Mouse (Mus musculus): ENCODE results near the gene Gse1.
"Not testable (repeated sequence)": the region's sequence is repeated elsewhere in the genome, so short reads cannot be mapped to it uniquely, and the experiment has no call there.

The Gse1 gene

DNA sequence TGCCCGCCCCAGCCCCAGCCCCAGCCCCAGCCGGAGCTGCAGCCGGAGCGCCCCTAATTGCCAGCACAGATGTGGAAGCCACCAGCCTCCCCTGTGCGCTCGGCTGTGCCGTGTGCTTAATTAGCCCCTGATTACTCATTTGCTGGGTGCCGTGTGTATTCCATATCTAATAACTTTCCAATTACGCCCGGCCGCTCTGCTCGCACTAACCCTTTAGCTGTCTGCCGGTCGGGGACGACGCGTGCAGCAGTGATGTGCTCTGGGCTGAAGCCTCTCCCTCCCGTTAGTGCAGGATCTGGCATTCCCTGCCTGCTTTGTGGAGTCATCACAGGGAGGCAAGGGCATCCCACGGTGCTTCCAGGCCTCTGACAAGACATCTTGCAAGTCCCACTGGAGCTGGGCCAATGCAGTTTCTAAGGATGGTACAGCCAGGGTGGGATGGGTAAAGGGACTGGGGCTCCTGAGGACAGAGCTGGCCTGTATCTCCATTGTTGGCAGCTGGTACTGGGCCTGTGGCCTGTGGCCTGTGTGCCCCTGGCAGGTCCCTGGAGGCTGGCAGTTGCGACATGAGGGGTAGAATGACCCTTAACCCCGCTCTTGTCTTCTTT, 119.6 kb downstream of the Gse1 start:
- no peak for DNase-seq (ENCODE audit: low read depth, low spot score)

DNA sequence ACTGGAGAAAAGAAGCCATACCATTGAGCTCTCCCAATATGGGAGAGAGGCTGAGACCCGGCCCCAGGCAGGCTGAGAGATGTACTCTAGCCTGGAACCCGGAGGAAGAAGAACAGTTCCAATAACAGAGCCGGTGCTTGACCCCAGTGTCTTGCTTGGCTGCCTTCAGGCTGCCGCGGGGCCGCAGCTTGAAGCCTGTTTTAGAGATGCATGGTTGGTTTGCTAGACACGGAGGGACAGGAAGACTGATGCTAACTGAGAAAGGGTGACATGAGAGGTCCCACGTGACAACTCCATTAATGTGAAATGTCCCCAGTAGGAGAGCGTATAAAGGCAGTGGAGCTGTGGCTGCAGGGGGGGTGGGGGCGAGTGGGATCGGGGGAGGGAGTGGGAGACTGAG, 120.7 kb downstream of the Gse1 start:
- DNase-seq (ENCODE audit: low read depth, low spot score), result no peak

DNA sequence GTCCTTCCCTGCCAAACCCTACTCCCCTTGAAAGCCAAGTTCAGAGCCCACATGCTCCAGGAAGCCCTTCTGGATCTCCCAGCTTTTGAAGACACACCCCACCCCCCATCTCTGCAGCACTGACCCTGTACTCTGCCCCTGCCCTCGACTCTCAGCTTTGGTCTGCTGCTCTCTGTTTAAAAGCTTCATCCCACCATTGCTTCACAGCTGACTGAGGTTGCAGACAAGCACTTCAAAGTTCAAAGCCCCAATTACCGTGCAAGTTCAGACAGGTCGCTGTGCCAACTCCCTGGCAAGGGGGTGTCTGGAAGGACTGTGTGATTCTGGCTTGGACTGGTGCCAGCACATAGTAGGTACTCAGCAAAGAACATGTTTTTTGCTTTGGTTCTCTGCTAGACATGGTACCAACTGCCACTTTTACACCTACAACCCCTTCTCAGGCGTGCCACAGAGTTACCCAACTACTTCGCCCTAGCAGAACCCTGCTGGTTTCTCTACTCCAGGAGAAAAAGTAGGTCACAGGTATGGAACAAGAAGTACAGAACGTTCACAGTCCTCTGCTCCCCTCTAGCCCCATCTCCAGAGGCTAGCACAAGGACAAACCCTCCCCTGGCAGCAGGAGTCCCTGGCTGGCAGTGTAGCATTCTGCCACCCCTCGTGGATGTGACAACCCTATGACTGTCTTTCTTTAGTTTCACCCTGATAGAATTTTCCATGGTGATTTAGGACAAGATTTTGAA, 123.2 kb downstream of the Gse1 start:
- DNase-seq (ENCODE audit: low read depth, low spot score), result no peak

DNA sequence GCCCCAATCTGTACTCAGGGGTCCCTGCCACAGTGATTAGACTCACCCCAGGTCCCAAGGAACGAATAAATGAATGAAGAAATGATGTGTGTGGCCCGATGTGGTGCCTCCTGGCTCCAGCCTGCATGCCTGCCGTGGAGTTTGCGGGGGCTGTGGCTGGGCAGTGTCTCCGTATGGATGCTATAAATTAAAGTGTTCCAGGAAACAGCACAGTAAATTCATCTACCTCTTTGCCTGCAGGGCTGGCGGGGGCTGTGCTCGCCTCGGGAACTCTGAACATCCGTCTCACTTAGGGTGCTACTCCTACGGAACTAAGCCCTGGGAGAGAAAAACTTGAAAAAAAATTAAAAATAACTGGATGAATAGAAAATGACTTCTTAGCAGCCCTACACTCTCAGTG, 123.8 kb downstream of the Gse1 start:
- DNase-seq (ENCODE audit: low read depth, low spot score), result no peak

DNA sequence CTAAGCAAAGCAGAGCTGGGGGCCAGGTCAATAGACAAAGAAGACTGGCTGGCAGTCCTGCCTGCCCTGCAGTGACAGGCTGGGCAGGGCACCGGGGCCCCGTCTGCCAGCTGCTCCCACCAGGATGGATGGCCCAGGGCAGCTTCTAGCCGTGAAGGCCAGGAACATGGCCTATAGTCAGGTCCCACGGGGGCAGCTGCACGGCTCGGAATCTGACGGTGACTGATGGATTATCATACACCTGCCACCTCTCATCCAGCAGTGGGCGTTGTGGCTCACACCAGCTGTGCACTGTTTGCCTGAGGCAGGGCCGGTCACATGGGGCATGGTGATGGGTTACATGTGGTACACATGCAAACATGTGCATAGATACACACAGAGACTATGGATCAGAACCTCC, 127.8 kb downstream of the Gse1 start:
- DNase-seq (ENCODE audit: low read depth, low spot score), result no peak

DNA sequence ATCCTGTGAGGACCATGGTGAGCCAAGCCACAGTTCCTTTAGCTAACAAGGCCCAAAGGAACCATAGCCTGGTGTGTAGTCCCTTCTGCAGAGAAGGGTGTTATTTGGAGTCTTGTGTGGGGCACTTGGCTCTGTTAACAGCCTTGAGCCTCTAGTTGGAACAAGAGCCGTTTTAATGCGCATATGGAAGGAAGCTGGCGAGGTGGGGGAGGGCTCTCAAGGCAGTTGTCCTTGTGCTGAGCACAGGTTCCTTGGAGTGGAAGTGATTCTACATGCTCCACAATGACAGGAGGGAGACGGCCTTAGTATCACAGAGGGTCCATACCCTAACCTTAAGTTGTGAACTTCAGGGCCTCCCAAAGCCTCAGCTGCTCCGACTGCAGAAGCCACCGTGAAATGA, 129.2 kb downstream of the Gse1 start:
- DNase-seq (ENCODE audit: low read depth, low spot score), result no peak

DNA sequence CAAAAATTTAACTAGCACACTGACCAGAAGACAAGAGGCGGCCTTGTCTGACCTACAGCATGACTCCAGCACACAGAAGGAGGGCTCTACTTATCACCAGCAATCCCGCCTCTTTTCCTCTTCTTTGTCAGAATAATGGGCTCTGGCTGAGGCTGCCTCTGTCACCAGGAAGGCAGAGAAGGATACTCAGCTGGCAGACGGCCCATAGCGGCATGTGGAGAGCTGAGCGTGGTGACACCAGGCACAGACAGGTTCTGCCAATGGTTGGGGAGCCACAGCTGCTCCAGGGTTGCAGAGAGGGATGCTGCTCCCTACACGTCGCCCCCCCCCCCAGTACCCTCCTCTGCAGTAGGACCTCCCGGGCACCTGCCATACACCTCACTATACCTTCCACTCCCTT, 133.0 kb downstream of the Gse1 start:
- DNase-seq (ENCODE audit: low read depth, low spot score), result no peak

DNA sequence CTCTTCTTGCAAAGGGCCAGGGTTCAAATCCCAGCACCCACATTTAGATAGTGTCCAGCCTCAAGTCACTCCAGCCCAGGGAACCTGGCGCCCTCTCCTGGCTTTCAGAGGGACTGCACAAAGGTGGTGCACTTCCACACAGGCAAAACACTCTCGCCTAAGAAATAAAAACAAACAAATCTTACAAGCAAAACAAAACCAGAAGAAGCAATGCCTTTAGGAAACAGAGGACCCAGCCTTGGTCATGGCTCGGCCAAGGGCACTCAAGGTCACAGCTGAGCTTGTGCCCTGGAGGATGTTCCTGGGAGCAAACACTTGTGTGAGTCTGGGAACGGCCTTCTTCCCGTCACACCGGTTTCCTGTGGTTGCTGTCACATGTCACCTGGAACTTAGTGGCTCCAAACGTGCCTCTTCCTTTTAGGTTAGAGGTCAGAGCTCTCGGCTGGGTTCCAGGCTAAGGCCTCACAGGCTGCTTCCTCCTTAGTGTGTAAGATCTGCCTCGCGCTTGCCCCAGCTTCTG, 135.4 kb downstream of the Gse1 start:
- no peak for DNase-seq (ENCODE audit: low read depth, low spot score)

DNA sequence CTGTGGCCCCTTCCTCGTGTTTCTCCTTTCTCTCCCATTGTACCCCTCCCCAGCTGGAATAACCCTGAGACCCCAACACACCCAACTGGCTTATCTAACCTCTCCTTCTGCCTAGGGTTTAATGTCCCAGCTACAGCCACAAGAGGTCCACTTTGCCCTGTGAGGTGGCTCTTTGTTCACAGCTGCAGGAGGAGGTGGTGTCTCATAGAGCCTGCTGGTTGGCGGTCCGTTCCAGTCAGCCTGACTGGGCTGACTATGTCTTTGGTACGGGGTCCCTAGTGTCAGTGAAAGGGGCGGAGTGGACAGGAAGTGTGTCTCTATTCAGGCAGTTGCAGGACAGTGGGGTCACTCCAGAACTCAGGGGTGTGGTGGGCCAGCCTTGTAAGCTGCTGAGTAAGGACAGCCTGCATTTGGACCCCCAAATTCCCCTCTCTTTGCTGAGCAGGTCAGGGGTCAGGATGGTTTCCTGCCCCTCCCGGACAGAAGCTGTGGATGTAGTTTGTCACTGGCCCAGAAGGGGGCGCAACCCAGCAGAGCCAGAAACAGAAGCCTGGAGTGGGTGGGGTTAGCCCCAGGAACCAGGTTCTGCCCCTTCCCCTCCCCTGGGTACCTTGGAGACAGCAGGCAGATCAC, 136.0 kb downstream of the Gse1 start:
- no peak for DNase-seq (ENCODE audit: low read depth, low spot score)

DNA sequence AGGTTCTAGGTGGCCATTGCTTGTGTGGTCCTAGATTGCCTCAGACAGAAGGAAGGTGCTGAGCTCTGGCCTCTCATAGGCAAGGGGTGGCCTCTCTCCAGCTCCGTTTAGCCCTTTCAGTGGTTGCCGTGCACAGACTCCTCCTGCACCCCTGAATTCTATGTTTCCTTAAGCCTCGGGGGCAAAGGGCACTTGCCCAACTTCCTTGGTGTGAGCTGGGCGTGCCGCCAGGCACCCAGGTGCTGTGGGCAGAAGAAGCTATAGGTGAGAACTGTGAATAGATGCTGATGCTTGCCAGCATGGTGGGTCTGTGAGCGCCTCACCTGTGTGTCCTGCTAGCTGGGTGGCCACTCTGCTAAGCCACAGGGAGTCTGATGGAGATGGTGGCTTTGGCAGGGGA, 138.6 kb downstream of the Gse1 start:
- DNase-seq (ENCODE audit: low read depth, low spot score), result no peak

DNA sequence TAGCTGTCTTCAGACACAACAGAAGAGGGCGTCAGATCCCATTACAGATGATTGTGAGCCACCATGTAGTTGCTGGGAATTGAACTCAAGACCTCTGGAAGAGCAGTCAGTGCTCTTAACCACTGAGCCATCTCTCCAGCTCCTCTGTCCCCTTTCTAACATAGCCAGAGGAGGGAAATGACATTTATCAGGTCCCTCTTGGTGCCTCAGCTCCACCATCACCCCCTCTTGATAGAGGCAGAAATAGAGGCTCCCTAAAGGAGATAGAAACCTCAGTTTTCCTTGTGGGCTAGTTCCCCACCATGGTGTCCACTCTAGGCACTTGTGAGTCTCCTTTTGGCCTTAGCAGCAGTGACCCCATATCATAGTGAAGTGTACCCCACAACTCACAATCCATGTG, 139.9 kb downstream of the Gse1 start:
- DNase-seq (ENCODE audit: low read depth, low spot score), result not testable (repeated sequence)

DNA sequence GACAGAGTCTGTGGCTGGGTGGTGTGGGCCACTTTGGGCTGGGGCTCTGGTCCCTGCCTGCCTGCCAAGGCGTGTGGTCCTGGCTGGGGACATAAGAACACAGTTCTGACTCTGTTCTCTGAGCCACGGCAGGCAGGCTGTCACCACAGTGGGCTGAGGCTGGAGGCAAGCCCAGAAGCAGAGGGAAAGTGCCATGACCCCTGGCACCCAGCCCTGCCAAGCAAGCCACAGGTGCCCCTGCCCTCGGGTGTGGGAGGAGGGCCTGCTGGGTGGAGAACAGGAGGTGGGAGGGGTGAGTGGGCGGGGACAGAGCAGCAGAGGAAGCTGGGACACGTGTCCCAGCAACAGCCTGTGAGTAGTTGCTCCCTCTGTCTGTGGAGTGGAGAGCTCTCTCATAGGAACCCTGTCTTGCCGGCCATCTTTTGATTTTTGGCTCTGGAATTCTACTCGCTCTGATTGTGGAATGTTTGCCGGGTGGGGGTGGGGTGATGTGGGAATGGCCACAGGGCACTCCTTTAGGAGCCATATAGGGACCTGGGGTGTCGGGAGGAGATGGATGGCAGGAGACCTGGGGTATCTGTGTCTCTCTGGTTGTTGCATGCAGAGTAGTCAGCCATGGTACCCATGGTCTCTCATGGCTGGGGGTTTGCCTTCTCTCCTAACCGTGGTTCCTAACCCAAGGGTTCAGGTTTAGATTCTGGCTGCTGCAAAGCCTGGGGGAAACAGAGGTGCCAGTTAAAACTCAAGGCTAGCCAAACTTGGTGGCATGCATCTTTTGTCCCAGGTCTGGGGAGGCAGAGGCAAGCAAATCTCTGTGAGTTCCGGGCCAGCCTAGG, 140.8 kb downstream of the Gse1 start:
- peak; percentile 43 for DNase-seq (ENCODE audit: low read depth, low spot score)

DNA sequence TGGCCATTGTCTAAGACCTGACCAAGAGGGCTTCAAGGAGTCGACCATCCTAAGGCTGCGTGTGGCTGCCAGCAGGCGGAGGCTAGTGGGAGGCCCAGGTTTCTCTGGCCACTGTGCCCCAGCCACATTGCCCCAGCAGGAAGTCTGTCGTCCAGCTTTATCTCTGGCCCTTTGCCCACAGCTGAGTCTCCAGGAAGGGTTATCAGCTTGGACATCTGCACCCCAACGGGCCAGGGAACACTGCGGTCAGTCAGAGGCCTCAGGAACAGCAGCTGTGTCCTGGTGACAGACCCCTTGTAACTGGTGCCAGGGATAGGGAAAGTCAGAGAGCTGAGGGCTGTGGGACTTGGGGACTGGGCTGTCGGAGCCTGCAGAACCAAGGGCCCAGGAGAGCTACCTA, 141.7 kb downstream of the Gse1 start:
- DNase-seq (ENCODE audit: low read depth, low spot score), result no peak

DNA sequence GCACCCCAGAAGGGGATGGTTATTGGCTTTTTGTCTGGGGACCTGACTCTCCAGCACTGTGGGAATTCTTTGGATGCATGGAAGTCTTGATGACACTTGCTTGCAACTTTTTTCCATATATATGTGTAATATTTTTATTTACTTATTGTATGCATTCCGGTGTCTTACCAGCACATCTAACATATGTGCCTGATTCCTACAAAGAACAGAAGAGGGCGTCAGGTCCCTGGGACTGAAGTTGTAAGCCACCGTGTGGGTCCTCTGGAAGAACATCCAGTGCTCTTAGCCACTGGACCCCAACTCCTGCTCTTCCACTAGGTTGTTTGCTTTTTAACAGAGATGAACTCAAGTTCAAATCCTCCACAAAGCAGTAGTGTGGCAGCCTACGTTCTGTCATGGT, 142.2 kb downstream of the Gse1 start:
- DNase-seq (ENCODE audit: low read depth, low spot score), result no peak

DNA sequence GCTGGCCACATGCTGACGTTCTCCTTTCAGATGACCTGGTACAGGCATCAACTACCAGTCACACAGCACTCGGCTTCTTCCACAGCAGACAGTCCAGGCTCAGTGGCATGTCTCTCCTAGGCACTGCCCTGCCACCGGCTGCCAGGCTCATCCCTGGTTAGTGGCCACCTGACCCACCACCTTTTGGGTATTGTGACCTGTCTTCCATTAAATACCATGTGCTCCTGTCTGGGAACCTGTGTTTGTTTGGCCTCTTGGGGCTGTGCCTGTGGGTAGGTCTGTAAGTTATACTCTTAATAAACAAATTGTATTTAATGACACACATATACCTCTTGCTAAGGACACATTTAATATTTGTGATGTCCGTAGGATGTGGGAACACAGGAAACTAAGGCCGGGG, 142.9 kb downstream of the Gse1 start:
- DNase-seq (ENCODE audit: low read depth, low spot score), result no peak

DNA sequence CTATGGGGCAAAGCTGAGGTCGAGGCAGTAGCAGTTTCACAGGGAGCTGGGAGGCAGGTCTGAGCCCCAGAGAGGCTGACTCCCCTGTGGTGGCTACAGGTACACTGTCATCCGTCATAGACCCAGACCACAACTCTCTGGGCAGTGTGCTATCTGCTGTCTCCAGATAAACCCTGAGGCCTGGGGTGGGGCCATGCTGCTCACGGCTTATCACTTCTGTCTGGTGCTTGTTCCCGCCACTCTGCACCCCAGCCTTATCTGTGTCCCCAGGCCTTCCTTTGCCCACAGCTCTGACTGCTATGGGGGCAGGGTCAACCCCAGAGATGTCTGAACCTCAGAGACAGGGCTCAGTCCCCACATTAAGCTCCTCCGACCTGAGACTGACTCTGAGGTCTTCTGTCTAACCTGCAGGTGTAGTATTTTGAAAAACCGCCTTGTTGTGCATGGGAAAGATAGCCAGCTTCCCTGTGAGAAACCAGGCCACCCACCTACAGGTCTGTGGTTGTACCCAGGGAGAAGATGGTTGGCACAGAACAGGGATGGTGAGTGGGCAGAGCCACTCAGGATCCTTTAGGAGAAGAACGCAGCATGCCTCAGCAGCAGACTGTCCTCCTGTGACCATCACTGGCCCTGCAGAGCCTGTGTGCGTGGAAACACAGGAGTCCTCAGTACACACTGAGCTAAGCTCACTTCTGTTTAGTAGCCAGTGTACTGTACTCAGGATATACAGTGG, 143.6 kb downstream of the Gse1 start:
- DNase-seq (ENCODE audit: low read depth, low spot score), result no peak

DNA sequence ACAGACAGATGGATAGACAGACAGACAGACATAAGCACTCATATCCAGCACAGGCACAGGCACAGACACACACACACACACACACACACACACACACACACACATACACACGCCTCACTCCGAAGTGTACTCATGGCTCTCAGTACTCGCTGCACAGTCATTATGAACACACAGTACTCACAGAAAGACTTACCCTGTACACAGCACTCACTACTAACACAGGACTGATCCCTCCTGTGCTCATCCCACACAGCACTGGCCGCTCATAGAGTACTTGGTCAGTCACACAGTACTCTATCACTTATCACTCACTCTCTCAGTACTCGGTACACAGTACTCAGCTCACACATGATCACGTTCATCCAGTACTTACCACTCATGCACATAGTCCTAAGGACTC, 144.4 kb downstream of the Gse1 start:
- no peak for DNase-seq (ENCODE audit: low read depth, low spot score)

DNA sequence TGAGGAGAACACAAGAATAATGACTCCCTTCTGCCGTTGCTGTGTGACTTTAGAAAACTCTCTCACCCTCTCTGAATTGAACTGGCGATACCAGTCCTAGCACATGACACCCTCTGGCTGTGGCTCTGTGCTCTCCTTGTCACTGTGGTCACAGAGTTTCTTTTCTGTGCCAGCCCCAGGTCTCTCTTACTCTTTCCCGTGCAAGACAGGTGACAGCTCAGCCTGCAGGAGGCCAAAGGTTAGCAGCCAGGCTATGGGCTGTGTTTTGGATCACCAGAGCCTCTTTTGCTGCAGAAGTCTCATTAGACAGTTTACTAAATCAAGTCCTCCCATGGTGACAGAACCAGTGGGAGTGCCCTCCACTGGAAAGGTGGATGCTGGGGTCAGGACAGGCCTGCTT, 145.4 kb downstream of the Gse1 start:
- DNase-seq (ENCODE audit: low read depth, low spot score), result no peak

DNA sequence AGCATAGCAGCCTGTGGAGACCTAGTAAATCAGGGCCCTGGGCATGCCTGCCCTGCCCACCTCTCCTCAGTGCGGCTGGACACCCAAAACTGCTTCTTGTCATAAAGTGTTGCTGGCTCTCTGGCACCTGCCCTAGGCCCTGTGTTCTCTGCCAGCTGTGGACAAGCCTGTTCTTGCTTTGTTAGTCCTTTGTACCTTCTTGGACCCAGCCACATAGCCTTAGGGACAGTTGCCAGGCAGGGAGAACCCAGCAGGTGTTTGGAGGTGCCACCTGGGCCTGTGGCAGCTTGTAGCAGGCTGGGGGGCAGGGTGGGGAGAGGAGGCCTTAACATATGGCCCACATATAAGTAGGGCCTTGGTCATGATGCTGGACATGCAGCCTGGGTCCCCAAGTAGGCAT, 145.8 kb downstream of the Gse1 start:
- DNase-seq (ENCODE audit: low read depth, low spot score), result no peak

DNA sequence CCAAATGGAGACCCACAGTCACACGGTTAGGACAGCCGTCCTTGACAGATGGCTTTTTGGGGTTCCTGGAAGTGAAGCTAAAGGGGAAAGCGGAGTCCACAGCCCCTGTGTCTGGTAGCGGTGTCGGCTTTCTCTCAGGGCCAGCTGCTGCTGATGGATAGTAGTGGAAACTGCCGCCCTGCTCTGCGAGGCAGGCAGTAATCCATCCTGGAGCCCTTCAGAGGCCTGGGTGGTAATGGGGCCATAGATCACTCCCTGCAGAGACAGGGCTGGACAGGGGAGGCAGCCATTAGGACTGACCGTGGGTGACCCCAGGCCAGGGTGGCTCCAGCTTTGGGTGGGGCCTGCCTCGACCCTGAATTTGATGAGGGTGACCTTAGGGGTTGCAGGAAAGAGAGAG, 146.3 kb downstream of the Gse1 start:
- no peak for DNase-seq (ENCODE audit: low read depth, low spot score)

DNA sequence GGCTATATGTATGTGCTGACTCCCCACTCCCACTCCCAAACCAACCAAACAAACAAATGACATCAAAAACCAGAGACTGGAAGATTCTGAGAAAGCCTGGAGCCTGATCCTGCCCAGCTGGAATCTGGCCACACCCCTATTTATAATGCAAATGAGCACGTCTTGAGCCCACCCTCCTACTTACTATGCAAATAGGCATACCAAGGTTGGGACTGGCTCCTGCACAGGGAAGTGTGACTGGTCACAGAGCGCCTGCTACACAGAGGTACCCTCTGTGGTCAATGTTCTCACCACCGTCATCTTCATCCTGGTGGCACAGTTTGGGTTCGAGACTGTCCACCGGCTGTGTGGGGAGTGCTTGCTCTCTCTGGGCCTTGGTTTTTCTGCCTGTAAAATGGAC, 146.9 kb downstream of the Gse1 start:
- DNase-seq (ENCODE audit: low read depth, low spot score), result no peak

All from retina, adult 2 months (tissue).